Mouse (Mus musculus) layer of hippocampus, adult 9-10 months (tissue): ENCODE data around the gene Lrba.

Experiments used
- DNase-seq: peaks from one replicate; pipeline ENCODE4 v3.0.0; 2022; ENCODE audit warnings: low spot score

The Lrba gene

GRCm38 (mm10) chr3:86560281-86561022, 336.0 kb downstream of the Lrba start:
- no peak for DNase-seq

GRCm38 (mm10) chr3:86561023-86561344, 336.5 kb downstream of the Lrba start:
- DNase-seq: no peak

GRCm38 (mm10) chr3:86561396-86561795, 336.9 kb downstream of the Lrba start:
- no peak for DNase-seq

GRCm38 (mm10) chr3:86567312-86567711, 342.8 kb downstream of the Lrba start:
- no peak for DNase-seq

- no peak for DNase-seq
These were observed 347.0 kb downstream of the Lrba start for GRCm38 (mm10) chr3:86571518-86571917.

- no peak for DNase-seq
These were observed 348.2 kb downstream of the Lrba start for GRCm38 (mm10) chr3:86572519-86573244.

GRCm38 (mm10) chr3:86575312-86575711, 350.8 kb downstream of the Lrba start:
- DNase-seq: no peak

GRCm38 (mm10) chr3:86602284-86602683, 377.8 kb downstream of the Lrba start:
- no peak for DNase-seq

- DNase-seq: no peak
These were observed 381.3 kb downstream of the Lrba start for GRCm38 (mm10) chr3:86605775-86606174.

- DNase-seq: no peak
These were observed 402.7 kb downstream of the Lrba start for GRCm38 (mm10) chr3:86627008-86627743.

- no peak for DNase-seq
These were observed 404.9 kb downstream of the Lrba start for GRCm38 (mm10) chr3:86629379-86629778.

GRCm38 (mm10) chr3:86635464-86635863, 411.0 kb downstream of the Lrba start:
- DNase-seq: no peak

- no peak for DNase-seq
These were observed 411.5 kb downstream of the Lrba start for GRCm38 (mm10) chr3:86635940-86636339.

- DNase-seq: no peak
These were observed 414.3 kb downstream of the Lrba start for GRCm38 (mm10) chr3:86638552-86639348.

- no peak for DNase-seq
These were observed 416.9 kb downstream of the Lrba start for GRCm38 (mm10) chr3:86641393-86641792.

- DNase-seq: no peak
These were observed 417.3 kb downstream of the Lrba start for GRCm38 (mm10) chr3:86641796-86642195.

- no peak for DNase-seq
These were observed 422.3 kb downstream of the Lrba start for GRCm38 (mm10) chr3:86646771-86647170.

GRCm38 (mm10) chr3:86651006-86651405, 426.5 kb downstream of the Lrba start:
- DNase-seq: no peak

- no peak for DNase-seq
These were observed 434.8 kb downstream of the Lrba start for GRCm38 (mm10) chr3:86659326-86659725.

- no peak for DNase-seq
These were observed 439.9 kb downstream of the Lrba start for GRCm38 (mm10) chr3:86664399-86664798.

GRCm38 (mm10) chr3:86668146-86668545, 443.7 kb downstream of the Lrba start:
- no peak for DNase-seq

- DNase-seq: no peak
These were observed 453.2 kb downstream of the Lrba start for GRCm38 (mm10) chr3:86677573-86678155.
